8 mouse cellular contexts compared by ENCODE assay signal in genomic region chr8:126838228-126838627, GRCm38 (mm10).
DNase-seq lines count a peak whose midpoint lies in the region; ATAC-seq lines count a peak whose summit lies in the region.

No protein-coding gene starts in this region.

- H3K27me3 ChIP-seq in heart, embryonic 13.5 days (replicated peaks): no peaks in the 10 kb centered on the region
- H3K27me3 ChIP-seq in embryonic facial prominence, embryonic 12.5 days: no peaks in the 10 kb centered on the region
- no peaks in the 10 kb centered on the region for H3K27me3 ChIP-seq in kidney, embryonic 15.5 days
- no peaks in the 10 kb centered on the region for H3K27me3 ChIP-seq in midbrain, embryonic 14.5 days (ENCODE audit: control insufficient read depth, insufficient read depth, low read length)

- peak overlapping the region; percentile 48; the same call in 1 of the 2 replicates for H3K9ac ChIP-seq in heart, embryonic 13.5 days
- H3K9ac ChIP-seq in embryonic facial prominence, embryonic 12.5 days: no peak overlapping the region
- no peak overlapping the region for H3K9ac ChIP-seq in kidney, embryonic 15.5 days
- no peak overlapping the region for H3K9ac ChIP-seq in midbrain, embryonic 14.5 days (replicated peaks; ENCODE audit: low read length)

- H3K4me1 ChIP-seq in heart, embryonic 13.5 days: peaks cover 77% of the 10 kb centered on the region
- peaks cover 45% of the 10 kb centered on the region for H3K4me1 ChIP-seq in embryonic facial prominence, embryonic 12.5 days
- H3K4me1 ChIP-seq in kidney, embryonic 15.5 days: peaks cover 77% of the 10 kb centered on the region
- H3K4me1 ChIP-seq in midbrain, embryonic 14.5 days (ENCODE audit: control insufficient read depth, insufficient read depth, low read length): peaks cover 23% of the 10 kb centered on the region

- no peak overlapping the region for H3K4me3 ChIP-seq in heart, embryonic 13.5 days
- H3K4me3 ChIP-seq in embryonic facial prominence, embryonic 12.5 days: no peak overlapping the region
- H3K4me3 ChIP-seq in kidney, embryonic 15.5 days (replicated peaks): no peak overlapping the region
- H3K4me3 ChIP-seq in midbrain, embryonic 14.5 days (replicated peaks; ENCODE audit: low read depth, low read length): no peak overlapping the region

- H3K27ac ChIP-seq in heart, embryonic 13.5 days (replicated peaks): peak overlapping the region; percentile 95
- peak overlapping the region; percentile 92 for H3K27ac ChIP-seq in embryonic facial prominence, embryonic 12.5 days
- H3K27ac ChIP-seq in kidney, embryonic 15.5 days: peak overlapping the region; percentile 94
- H3K27ac ChIP-seq in midbrain, embryonic 14.5 days (replicated peaks; ENCODE audit: low read depth, low read length): peak overlapping the region; percentile 89

- intact Hi-C loops in left cerebral cortex, postnatal 10 days (cut with DNase I): loop anchor here (5.0 to 10.0 kb wide), 2 partner anchors 81 to 173 kb away; no protein-coding TSS in a partner anchor

- H3K36me3 ChIP-seq in heart, embryonic 13.5 days: no peaks in the 10 kb centered on the region
- no peaks in the 10 kb centered on the region for H3K36me3 ChIP-seq in embryonic facial prominence, embryonic 12.5 days
- no peaks in the 10 kb centered on the region for H3K36me3 ChIP-seq in kidney, embryonic 15.5 days
- no peaks in the 10 kb centered on the region for H3K36me3 ChIP-seq in midbrain, embryonic 14.5 days (ENCODE audit: control insufficient read depth, insufficient read depth, low read length)

- H3K9me3 ChIP-seq in heart, embryonic 13.5 days: no peaks in the 10 kb centered on the region
- H3K9me3 ChIP-seq in embryonic facial prominence, embryonic 12.5 days: no peaks in the 10 kb centered on the region
- H3K9me3 ChIP-seq in kidney, embryonic 15.5 days (replicated peaks): no peaks in the 10 kb centered on the region
- H3K9me3 ChIP-seq in midbrain, embryonic 14.5 days (ENCODE audit: control insufficient read depth, low read length): no peaks in the 10 kb centered on the region

- WGBS in heart, embryonic 13.5 days: 82% methylated on average over 7 of the region's 7 CpGs
- WGBS in embryonic facial prominence, embryonic 12.5 days: 57% methylated on average over 7 of the region's 7 CpGs
- WGBS in kidney, embryonic 15.5 days: 59% methylated on average over 7 of the region's 7 CpGs
- 88% methylated on average over 7 of the region's 7 CpGs for WGBS in midbrain, embryonic 14.5 days

- no peak overlapping the region for H3K4me2 ChIP-seq in heart, embryonic 13.5 days
- no peak overlapping the region for H3K4me2 ChIP-seq in embryonic facial prominence, embryonic 12.5 days (replicated peaks)
- no peak overlapping the region for H3K4me2 ChIP-seq in kidney, embryonic 15.5 days
- no peak overlapping the region for H3K4me2 ChIP-seq in midbrain, embryonic 14.5 days (ENCODE audit: low read length)

- DNase-seq in heart, adult 9 months (ENCODE audit: low spot score in 2 of 2): no peak
- DNase-seq in midbrain, embryonic 14.5 days: no peak
- no peak for DNase-seq in frontal cortex, postnatal 14 days (ENCODE audit: low spot score in 2 of 2)
- no peak for DNase-seq in left cerebral cortex, postnatal 10 days (ENCODE audit: extremely low spot score in 1 of 2, low spot score in 2 of 2)

- ATAC-seq in heart, embryonic 13.5 days (ENCODE audit: extremely low read depth, insufficient number of reproducible peaks, low FRiP score, low TSS enrichment): no peak
- no peak for ATAC-seq in embryonic facial prominence, embryonic 12.5 days (ENCODE audit: insufficient number of reproducible peaks, insufficient read depth, low FRiP score, low TSS enrichment)
- no peak for ATAC-seq in kidney, embryonic 15.5 days (replicated peaks; ENCODE audit: low FRiP score)
- no peak for ATAC-seq in midbrain, embryonic 14.5 days (ENCODE audit: low FRiP score, low TSS enrichment)
- no peak for ATAC-seq in inflammation-experienced regulatory T-cells, adult 6 months
